Mouse (Mus musculus): ENCODE results near the gene Anxa1. TPM values are rescaled to one million over a fixed set of nuclear protein-coding genes. Genes with fewer than 3 reads are reported as not detected.

Anxa1 gene
- total RNA-seq (2014; rRNA removed) (3.6 and 4.1 TPM in 2 replicates), polyA plus RNA-seq (2012; rRNA removed) (0.65 and 1.0 TPM in 2 replicates)

DNA sequence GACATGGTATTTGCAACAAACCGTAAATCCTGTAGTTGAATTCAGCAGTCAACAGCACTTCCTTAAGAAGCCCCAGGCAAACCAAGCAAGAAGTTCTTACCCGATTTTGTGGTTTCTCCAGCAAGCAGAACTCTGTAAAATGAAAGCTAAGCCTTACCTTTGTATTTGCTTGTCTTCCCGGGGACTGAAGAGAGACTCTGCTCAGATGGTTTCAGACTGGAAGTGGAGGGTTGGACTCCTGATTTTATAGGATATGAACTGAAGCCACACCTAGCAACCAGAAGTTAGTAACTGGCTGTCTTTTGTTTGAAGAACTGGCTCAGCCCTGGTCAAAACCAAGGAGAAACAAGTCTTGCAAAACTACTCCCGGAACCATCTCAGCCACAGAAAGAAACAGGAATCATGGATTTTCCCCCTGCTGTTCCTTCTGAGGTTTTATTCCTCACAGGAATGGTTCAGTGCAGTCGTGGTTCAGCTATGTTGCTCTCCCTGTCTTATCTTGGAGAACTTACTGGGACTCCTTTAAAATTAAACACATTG is at the start of gene Anxa1:
Anxa1 (minus strand) TSS at position 490 of the 540 bp plus-strand sequence.
- H3K79me2 ChIP-seq (ENCODE audit: control insufficient read depth, insufficient read depth, low read length): no peaks in the 10 kb centered on the region

GRCm38 (mm10) chr19:20437043-20437442 is 46.3 kb upstream of the Anxa1 start:
- no peak overlapping the region for H3K9ac ChIP-seq (ENCODE audit: low read depth, low read length)
- no peaks in the 10 kb centered on the region for H3K4me1 ChIP-seq (ENCODE audit: control insufficient read depth, insufficient read depth, low read length)
- H3K36me3 ChIP-seq (ENCODE audit: control insufficient read depth, insufficient read depth, low read length): no peaks in the 10 kb centered on the region
- no peak for TF ChIP-seq CTCF (IDR thresholded peaks at IDR 0.05; ENCODE audit: low read depth, low read length)
- TF ChIP-seq POLR2A (IDR thresholded peaks at IDR 0.05; ENCODE audit: extremely low read depth, insufficient read depth, low read length): no peak
- no peak for DNase-seq (ENCODE audit: extremely low read depth, low read depth, low spot score)
- H3K79me2 ChIP-seq (ENCODE audit: control insufficient read depth, insufficient read depth, low read length): no peaks in the 10 kb centered on the region
- no peak overlapping the region for H3K27ac ChIP-seq (replicated peaks; ENCODE audit: insufficient read depth, low read depth, low read length)
- H3K4me3 ChIP-seq (ENCODE audit: insufficient read depth, low read depth, low read length): no peak overlapping the region
- no peaks in the 10 kb centered on the region for H3K27me3 ChIP-seq (ENCODE audit: control insufficient read depth, insufficient read depth, low read length)
- WGBS: 43% methylated on average over 5 of the region's 5 CpGs

More for the DNA sequence above, at the start of gene Anxa1:
- Histone ChIP-seq H3K36me3 (ENCODE audit: control insufficient read depth, insufficient read depth, low read length) (no peaks in the 10 kb centered on the region), H3K4me1 (ENCODE audit: control insufficient read depth, insufficient read depth, low read length) (no peaks in the 10 kb centered on the region), H3K4me3 (ENCODE audit: insufficient read depth, low read depth, low read length) (peak within 1 kb of the TSS; percentile 44), H3K27ac (replicated peaks; ENCODE audit: insufficient read depth, low read depth, low read length) (no peak within 1 kb of the TSS), H3K9ac (ENCODE audit: low read depth, low read length) (no peak within 1 kb of the TSS), H3K27me3 (ENCODE audit: control insufficient read depth, insufficient read depth, low read length) (no peaks in the 10 kb centered on the region)
- WGBS: 55% methylated on average over 5 of the region's 5 CpGs
- DNase-seq (ENCODE audit: extremely low read depth, low read depth, low spot score): peak; percentile 5
- TF ChIP-seq POLR2A (IDR thresholded peaks at IDR 0.05; ENCODE audit: extremely low read depth, insufficient read depth, low read length) (no peak), CTCF (IDR thresholded peaks at IDR 0.05; ENCODE audit: low read depth, low read length) (no peak)

DNA sequence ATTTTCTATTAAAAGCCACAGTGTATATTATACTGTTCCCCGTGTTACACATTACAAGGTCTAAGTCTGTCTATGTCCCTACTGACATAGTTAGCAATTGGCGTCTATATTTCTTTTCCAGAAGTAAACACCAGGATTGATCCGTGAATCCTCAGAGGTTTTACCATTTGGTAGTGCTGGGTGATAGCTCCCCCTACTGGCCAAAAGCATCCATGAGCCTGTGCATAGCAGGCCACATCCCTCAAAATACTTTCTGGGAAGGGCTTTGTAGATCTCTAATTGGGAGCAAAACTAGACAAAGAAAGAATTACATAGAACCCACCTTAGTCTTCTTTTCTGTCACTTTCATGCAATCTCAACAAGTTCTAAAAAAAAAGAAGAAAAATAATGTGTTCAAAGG is 43.8 kb upstream of the Anxa1 start:
- Histone ChIP-seq H3K36me3 (ENCODE audit: control insufficient read depth, insufficient read depth, low read length) (no peaks in the 10 kb centered on the region), H3K79me2 (ENCODE audit: control insufficient read depth, insufficient read depth, low read length) (no peaks in the 10 kb centered on the region), H3K4me3 (ENCODE audit: insufficient read depth, low read depth, low read length) (no peak overlapping the region), H3K27me3 (ENCODE audit: control insufficient read depth, insufficient read depth, low read length) (no peaks in the 10 kb centered on the region), H3K4me1 (ENCODE audit: control insufficient read depth, insufficient read depth, low read length) (no peaks in the 10 kb centered on the region), H3K27ac (replicated peaks; ENCODE audit: insufficient read depth, low read depth, low read length) (no peak overlapping the region), H3K9ac (ENCODE audit: low read depth, low read length) (no peak overlapping the region)
- 0% methylated on average over 3 of the region's 3 CpGs for WGBS
- peak; percentile 63 for DNase-seq (ENCODE audit: extremely low read depth, low read depth, low spot score)
- TF ChIP-seq POLR2A (IDR thresholded peaks at IDR 0.05; ENCODE audit: extremely low read depth, insufficient read depth, low read length) (no peak), CTCF (IDR thresholded peaks at IDR 0.05; ENCODE audit: low read depth, low read length) (peak; percentile 71)

GRCm38 (mm10) chr19:20433966-20434365 is 43.2 kb upstream of the Anxa1 start:
- no peaks in the 10 kb centered on the region for H3K79me2 ChIP-seq (ENCODE audit: control insufficient read depth, insufficient read depth, low read length)
- WGBS: 82% methylated on average over 5 of the region's 5 CpGs
- no peaks in the 10 kb centered on the region for H3K4me1 ChIP-seq (ENCODE audit: control insufficient read depth, insufficient read depth, low read length)
- H3K9ac ChIP-seq (ENCODE audit: low read depth, low read length): no peak overlapping the region
- no peak overlapping the region for H3K27ac ChIP-seq (replicated peaks; ENCODE audit: insufficient read depth, low read depth, low read length)
- TF ChIP-seq POLR2A (IDR thresholded peaks at IDR 0.05; ENCODE audit: extremely low read depth, insufficient read depth, low read length) (no peak), CTCF (IDR thresholded peaks at IDR 0.05; ENCODE audit: low read depth, low read length) (no peak)
- H3K36me3 ChIP-seq (ENCODE audit: control insufficient read depth, insufficient read depth, low read length): no peaks in the 10 kb centered on the region
- H3K4me3 ChIP-seq (ENCODE audit: insufficient read depth, low read depth, low read length): no peak overlapping the region
- no peak for DNase-seq (ENCODE audit: extremely low read depth, low read depth, low spot score)
- H3K27me3 ChIP-seq (ENCODE audit: control insufficient read depth, insufficient read depth, low read length): no peaks in the 10 kb centered on the region

GRCm38 (mm10) chr19:20426443-20427161 is 35.9 kb upstream of the Anxa1 start:
- Histone ChIP-seq H3K4me3 (ENCODE audit: insufficient read depth, low read depth, low read length) (no peak overlapping the region), H3K9ac (ENCODE audit: low read depth, low read length) (no peak overlapping the region), H3K79me2 (ENCODE audit: control insufficient read depth, insufficient read depth, low read length) (no peaks in the 10 kb centered on the region), H3K27me3 (ENCODE audit: control insufficient read depth, insufficient read depth, low read length) (no peaks in the 10 kb centered on the region), H3K27ac (replicated peaks; ENCODE audit: insufficient read depth, low read depth, low read length) (no peak overlapping the region), H3K4me1 (ENCODE audit: control insufficient read depth, insufficient read depth, low read length) (no peaks in the 10 kb centered on the region), H3K36me3 (ENCODE audit: control insufficient read depth, insufficient read depth, low read length) (no peaks in the 10 kb centered on the region)
- TF ChIP-seq POLR2A (IDR thresholded peaks at IDR 0.05; ENCODE audit: extremely low read depth, insufficient read depth, low read length): no peak
- TF ChIP-seq CTCF (IDR thresholded peaks at IDR 0.05; ENCODE audit: low read depth, low read length): no peak
- WGBS: 58% methylated on average over 12 of the region's 12 CpGs
- DNase-seq (ENCODE audit: extremely low read depth, low read depth, low spot score): no peak

GRCm38 (mm10) chr19:20411276-20411675 is 20.5 kb upstream of the Anxa1 start:
- Histone ChIP-seq H3K9ac (ENCODE audit: low read depth, low read length) (no peak overlapping the region), H3K4me3 (ENCODE audit: insufficient read depth, low read depth, low read length) (no peak overlapping the region), H3K27ac (replicated peaks; ENCODE audit: insufficient read depth, low read depth, low read length) (no peak overlapping the region), H3K27me3 (ENCODE audit: control insufficient read depth, insufficient read depth, low read length) (no peaks in the 10 kb centered on the region), H3K4me1 (ENCODE audit: control insufficient read depth, insufficient read depth, low read length) (no peaks in the 10 kb centered on the region), H3K36me3 (ENCODE audit: control insufficient read depth, insufficient read depth, low read length) (no peaks in the 10 kb centered on the region), H3K79me2 (ENCODE audit: control insufficient read depth, insufficient read depth, low read length) (no peaks in the 10 kb centered on the region)
- WGBS: 88% methylated on average over 3 of the region's 3 CpGs
- no peak for DNase-seq (ENCODE audit: extremely low read depth, low read depth, low spot score)
- no peak for TF ChIP-seq POLR2A (IDR thresholded peaks at IDR 0.05; ENCODE audit: extremely low read depth, insufficient read depth, low read length)
- no peak for TF ChIP-seq CTCF (IDR thresholded peaks at IDR 0.05; ENCODE audit: low read depth, low read length)

Measured in liver, adult 2 months (tissue).